Mouse (Mus musculus) forebrain, embryonic 11.5 days (tissue): Measurements from ENCODE around the gene Mxra7. TPM values are rescaled to one million over a fixed set of nuclear protein-coding genes. Genes with fewer than 3 reads are reported as not detected.
"Not testable (repeated sequence)": the region's sequence is repeated elsewhere in the genome, so short reads cannot be mapped to it uniquely, and the experiment has no call there.

Source experiments
- ATAC-seq: fragments of 200-750 bp; cut with Nextera tagmentation; replicated peaks from 2 replicates; pipeline ENCODE4 v1.8.0; 2017; ENCODE audit warnings: moderate TSS enrichment; ENCODE audit not compliant: low FRiP score
- DNase-seq: peaks from one replicate; pipeline ENCODE4 v3.0.0-alpha.2; 2017; ENCODE audit warnings: low spot score
- H3K27ac ChIP-seq: fragments of 300-500 bp; sonication (generic); 2 replicates; pipeline ENCODE4 v1.5.1; 2014; ENCODE audit warnings: low read depth, low read length
- H3K27me3 ChIP-seq: fragments of 300-500 bp; sonication (generic); 2 replicates; pipeline ENCODE4 v1.6.1; 2014; ENCODE audit warnings: mild to moderate bottlenecking, low read length, mixed read lengths; ENCODE audit not compliant: control insufficient read depth, insufficient read depth
- H3K36me3 ChIP-seq: fragments of 300-500 bp; sonication (generic); 2 replicates; pipeline ENCODE4 v1.6.1; 2014; ENCODE audit warnings: mild to moderate bottlenecking, low read length, moderate library complexity, mixed read lengths; ENCODE audit not compliant: control insufficient read depth, insufficient read depth
- H3K4me1 ChIP-seq: fragments of 300-500 bp; sonication (generic); replicated peaks from 2 replicates; pipeline ENCODE4 v1.6.1; 2014; ENCODE audit warnings: low read length, mixed read lengths; ENCODE audit not compliant: control insufficient read depth, insufficient read depth
- H3K4me2 ChIP-seq: fragments of 300-500 bp; sonication (generic); 2 replicates; pipeline ENCODE4 v1.6.1; 2014; ENCODE audit warnings: low read depth, mild to moderate bottlenecking, low read length, moderate library complexity, mixed read lengths; ENCODE audit not compliant: severe bottlenecking
- H3K4me3 ChIP-seq: fragments of 300-500 bp; sonication (generic); 2 replicates; pipeline ENCODE4 v1.5.1; 2014; ENCODE audit warnings: low read depth, low read length
- H3K9ac ChIP-seq: fragments of 300-500 bp; sonication (generic); 2 replicates; pipeline ENCODE4 v1.6.1; 2014; ENCODE audit warnings: low read length
- H3K9me3 ChIP-seq: fragments of 300-500 bp; sonication (generic); 2 replicates; pipeline ENCODE4 v1.6.1; 2016; ENCODE audit warnings: low read length, mixed read lengths; ENCODE audit not compliant: control insufficient read depth
- WGBS: fragments of 180-500 bp; shearing (Covaris S2); extraction: QIAGEN DNeasy Blood & Tissue Kit; methylation state at CpG from one replicate; pipeline ENCODE4 v1.1.7; 2014; 5-methylcytosine and 5-hydroxymethylcytosine counted together
- polyA plus RNA-seq: library from polyadenylated mRNA; unstranded; fragments of >200 nt; fragmentation: Nextera tagmentation; extraction: Ambion mirVana; gene quantifications from 2 replicates; pipeline ENCODE4 v1.2.1, GENCODE M21; 2014

Mxra7 gene
- polyA plus RNA-seq, 1 experiment from 2014 or later = 16.8 TPM

GRCm38 (mm10) chr11:116850085-116850484 lies 22.2 kb upstream of the Mxra7 start:
- peak overlapping the region; percentile 80 for H3K4me2 ChIP-seq
- ATAC-seq (no peak), DNase-seq (no peak)
- no peak overlapping the region for H3K27ac ChIP-seq
- H3K9ac ChIP-seq = no peak overlapping the region
- peaks cover 6% of the 10 kb centered on the region; the same call in 1 of the 2 replicates for H3K4me1 ChIP-seq
- 76% methylated on average over 4 of the region's 4 CpGs for WGBS
- H3K4me3 ChIP-seq = peak overlapping the region; percentile 100
- H3K9me3 ChIP-seq = no peaks in the 10 kb centered on the region
- H3K36me3 ChIP-seq = peaks cover 9% of the 10 kb centered on the region; the same call in 1 of the 2 replicates
- no peaks in the 10 kb centered on the region for H3K27me3 ChIP-seq

DNA sequence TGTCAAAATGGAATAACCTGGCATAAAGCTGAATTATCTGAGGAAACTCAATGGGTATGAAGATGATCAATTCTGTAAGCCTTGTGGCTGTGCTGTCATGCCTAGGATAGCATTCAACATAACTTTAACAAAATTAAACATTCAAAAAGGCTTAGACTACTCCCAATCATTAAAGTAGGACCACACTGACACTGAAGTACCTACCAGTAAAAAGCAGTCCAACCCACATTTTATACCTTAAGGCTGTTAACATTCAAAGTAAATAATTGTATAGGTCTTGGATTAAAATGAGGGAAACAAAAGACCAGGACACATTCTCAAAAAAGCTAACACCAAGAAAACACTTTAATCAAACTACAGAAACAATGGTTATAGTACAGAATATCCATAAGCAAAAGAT lies 21.7 kb upstream of the Mxra7 start:
- ATAC-seq (no peak), DNase-seq (no peak)
- H3K36me3 ChIP-seq = peaks cover 9% of the 10 kb centered on the region; the same call in 1 of the 2 replicates
- no peak overlapping the region for H3K9ac ChIP-seq
- no peak overlapping the region for H3K4me3 ChIP-seq
- H3K27ac ChIP-seq = no peak overlapping the region
- no peaks in the 10 kb centered on the region for H3K27me3 ChIP-seq
- H3K4me2 ChIP-seq = no peak overlapping the region
- H3K9me3 ChIP-seq = no peaks in the 10 kb centered on the region
- H3K4me1 ChIP-seq = peaks cover 6% of the 10 kb centered on the region; the same call in 1 of the 2 replicates

- WGBS = 78% methylated on average over 2 of the region's 2 CpGs
- DNase-seq, H3K36me3 ChIP-seq, H3K27me3 ChIP-seq, H3K4me1 ChIP-seq, H3K27ac ChIP-seq, ATAC-seq, H3K4me3 ChIP-seq, H3K9me3 ChIP-seq, H3K4me2 ChIP-seq, H3K9ac ChIP-seq: not testable (repeated sequence)
These were observed 21.0 kb upstream of the Mxra7 start for GRCm38 (mm10) chr11:116848877-116849178.

- Histone ChIP-seq H3K27ac (no peak overlapping the region), H3K9ac (no peak overlapping the region), H3K4me2 (no peak overlapping the region), H3K36me3 (peaks cover 9% of the 10 kb centered on the region; the same call in 1 of the 2 replicates), H3K27me3 (no peaks in the 10 kb centered on the region), H3K9me3 (no peaks in the 10 kb centered on the region), H3K4me3 (no peak overlapping the region), H3K4me1 (peaks cover 5% of the 10 kb centered on the region; the same call in 1 of the 2 replicates)
- ATAC-seq (no peak), DNase-seq (no peak)
- WGBS = 89% methylated on average over 5 of the region's 5 CpGs
These were observed 20.4 kb upstream of the Mxra7 start for GRCm38 (mm10) chr11:116848086-116848876.

GRCm38 (mm10) chr11:116847187-116848085 lies 19.6 kb upstream of the Mxra7 start:
- peaks cover 5% of the 10 kb centered on the region; the same call in 1 of the 2 replicates for H3K4me1 ChIP-seq
- DNase-seq = no peak
- H3K4me3 ChIP-seq = no peak overlapping the region
- H3K4me2 ChIP-seq = no peak overlapping the region
- H3K9ac ChIP-seq = no peak overlapping the region
- ATAC-seq = no peak
- H3K9me3 ChIP-seq = no peaks in the 10 kb centered on the region
- peaks cover 9% of the 10 kb centered on the region; the same call in 1 of the 2 replicates for H3K36me3 ChIP-seq
- H3K27ac ChIP-seq = no peak overlapping the region
- H3K27me3 ChIP-seq = no peaks in the 10 kb centered on the region
- WGBS = 86% methylated on average over 3 of the region's 3 CpGs

DNA sequence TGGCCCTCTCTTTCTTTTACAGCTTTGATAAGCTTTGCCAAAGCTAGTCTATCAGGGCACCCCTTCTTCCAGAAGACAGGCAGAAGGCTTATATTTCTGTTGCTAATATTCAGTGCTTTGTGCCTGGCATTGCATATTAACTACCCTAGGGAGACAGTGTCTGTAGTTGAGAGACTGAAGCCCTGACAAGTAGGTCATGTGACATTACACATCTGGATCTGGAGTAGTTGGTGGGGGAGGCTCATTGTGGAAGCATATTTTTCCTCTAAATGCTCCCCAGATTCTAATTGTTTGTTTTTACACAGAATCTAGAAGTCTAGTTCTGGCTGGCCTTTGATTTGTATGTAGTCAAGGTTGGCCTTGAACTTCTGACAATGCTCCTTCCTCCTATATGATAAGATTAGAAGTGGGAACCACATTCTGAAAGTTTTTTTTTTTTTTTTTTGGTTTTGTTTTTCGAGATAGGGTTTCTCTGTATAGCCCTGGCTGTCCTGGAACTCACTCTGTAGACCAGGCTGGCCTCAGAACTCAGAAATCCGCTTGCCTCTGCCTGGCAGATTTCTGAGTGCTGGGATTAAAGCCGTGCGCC lies 18.8 kb upstream of the Mxra7 start:
- H3K4me1 ChIP-seq = peaks cover 5% of the 10 kb centered on the region; the same call in 1 of the 2 replicates
- H3K27me3 ChIP-seq = no peaks in the 10 kb centered on the region
- no peak overlapping the region for H3K4me2 ChIP-seq
- 74% methylated on average over 4 of the region's 4 CpGs for WGBS
- DNase-seq (no peak), ATAC-seq (no peak)
- no peak overlapping the region for H3K27ac ChIP-seq
- H3K9ac ChIP-seq = no peak overlapping the region
- H3K9me3 ChIP-seq = no peaks in the 10 kb centered on the region
- H3K36me3 ChIP-seq = peaks cover 9% of the 10 kb centered on the region; the same call in 1 of the 2 replicates
- no peak overlapping the region for H3K4me3 ChIP-seq

DNA sequence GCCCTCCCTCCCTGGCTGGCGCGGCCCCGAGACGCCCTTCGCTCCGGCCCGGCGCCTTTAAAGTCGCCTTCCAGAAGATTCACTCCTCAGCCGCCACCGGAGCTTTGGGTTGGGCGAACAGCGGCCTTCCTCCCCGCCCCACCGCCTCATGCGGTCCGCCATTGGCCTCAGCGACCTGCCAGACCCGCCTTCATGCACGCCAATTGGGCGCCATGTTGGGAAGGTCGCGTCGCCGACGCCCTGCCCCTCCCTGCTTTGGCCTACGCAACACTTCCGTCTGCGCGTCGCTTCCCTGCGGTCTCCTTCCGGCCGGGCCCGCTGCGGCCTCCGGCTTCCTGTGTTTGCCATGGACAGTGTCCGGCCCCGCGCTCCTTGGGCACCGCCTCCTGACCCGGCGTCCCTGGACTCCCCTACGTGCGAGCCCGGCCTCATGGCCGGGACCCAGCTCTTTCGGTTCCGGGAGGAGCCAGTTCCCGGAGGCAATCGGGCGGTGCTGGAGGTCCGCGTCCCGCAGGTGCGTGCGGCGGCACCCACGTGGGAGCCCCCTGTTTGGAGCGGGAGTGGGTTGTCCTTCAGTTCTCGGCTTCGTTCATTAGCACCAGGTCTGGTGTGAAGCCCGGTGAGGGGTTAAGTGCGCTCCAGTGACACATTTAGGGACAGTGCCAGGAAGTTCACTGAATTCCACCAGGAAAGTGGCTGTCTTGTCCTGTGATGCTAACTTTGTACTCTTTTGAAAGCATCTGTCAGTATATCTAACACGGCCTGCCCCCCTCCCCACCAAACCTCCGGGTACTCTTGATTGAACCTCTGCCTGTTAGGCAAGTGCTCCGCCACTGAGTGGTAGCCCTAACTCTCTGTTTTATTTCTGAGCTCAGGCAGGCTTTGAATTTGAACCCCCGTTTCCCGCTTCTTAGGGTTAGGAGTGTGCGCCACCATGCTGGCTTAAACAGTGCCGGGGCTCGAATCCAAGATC lies 15.7 kb upstream of the Mxra7 start, which contains the start of the genes Mettl23 and Jmjd6:
TSS of gene Mettl23 (plus strand) at position 18 of the 973 bp plus-strand sequence.
TSS of gene Jmjd6 (minus strand) at position 189 of the 973 bp plus-strand sequence.
- DNase-seq (peak; percentile 98), ATAC-seq (peak; percentile 94)
- Histone ChIP-seq H3K4me2 (peak within 1 kb of the TSS; percentile 78), H3K4me3 (peak within 1 kb of the TSS; percentile 81), H3K27ac (peak within 1 kb of the TSS; percentile 96), H3K4me1 (peaks cover 8% of the 10 kb centered on the region), H3K9me3 (no peaks in the 10 kb centered on the region), H3K36me3 (peaks cover 3% of the 10 kb centered on the region), H3K27me3 (no peaks in the 10 kb centered on the region), H3K9ac (peak within 1 kb of the TSS; percentile 92)
- WGBS = under 1% methylated on average over 72 of the region's 72 CpGs
